Mouse (Mus musculus): ENCODE results near the gene Fbxo39. TPM values are rescaled to one million over a fixed set of nuclear protein-coding genes. Genes with fewer than 3 reads are reported as not detected.
A peak's percentile ranks its signal among the peaks of the same experiment; 100 is the strongest.

The Fbxo39 gene
- polyA plus RNA-seq, 1 experiment from 2014 or later: not detected

GRCm38 (mm10) chr11:72367934-72368674 is 53.9 kb downstream of the Fbxo39 start:
- Histone ChIP-seq H3K4me3 (no peak overlapping the region), H3K27ac (peak overlapping the region; percentile 22; the same call in 1 of the 2 replicates), H3K4me1 (peaks cover 27% of the 10 kb centered on the region), H3K9me3 (no peaks in the 10 kb centered on the region), H3K36me3 (no peaks in the 10 kb centered on the region), H3K9ac (no peak overlapping the region), H3K27me3 (no peaks in the 10 kb centered on the region), H3K4me2 (0 out of 2 replicates have a peak overlapping the region, but pooled peaks have one; percentile 4)
- no peak for ATAC-seq (ENCODE audit: insufficient number of reproducible peaks, insufficient read depth, low FRiP score, low TSS enrichment, low read depth)
- WGBS: 31% methylated on average over 11 of the region's 11 CpGs

Other genes starting within 250 kb of the Fbxo39 start
- gene Pitpnm3, start 178.7 kb upstream of the Fbxo39 start, polyA plus RNA-seq (2015; fragmentation: Nextera tagmentation; extraction: Ambion mirVana): 0.62 and 1.2 TPM in 2 replicates
- gene Gm43951, start 107.6 kb upstream of the Fbxo39 start, polyA plus RNA-seq (2015; fragmentation: Nextera tagmentation; extraction: Ambion mirVana): 0.52 and 0.84 TPM in 2 replicates
- 20.6 and 24.1 TPM in 2 replicates for gene 4933427D14Rik, start 107.0 kb upstream of the Fbxo39 start, polyA plus RNA-seq (2015; fragmentation: Nextera tagmentation; extraction: Ambion mirVana)
- gene Txndc17, start 106.9 kb upstream of the Fbxo39 start, polyA plus RNA-seq (2015; fragmentation: Nextera tagmentation; extraction: Ambion mirVana): 243 and 259 TPM in 2 replicates
- gene Med31, start 98.9 kb upstream of the Fbxo39 start, polyA plus RNA-seq (2015; fragmentation: Nextera tagmentation; extraction: Ambion mirVana): 50.3 and 55.3 TPM in 2 replicates
- gene Slc13a5, start 47.2 kb upstream of the Fbxo39 start, polyA plus RNA-seq (2015; fragmentation: Nextera tagmentation; extraction: Ambion mirVana): 1.6 and 4.7 TPM in 2 replicates
- gene Xaf1, start 12.8 kb upstream of the Fbxo39 start, polyA plus RNA-seq (2015; fragmentation: Nextera tagmentation; extraction: Ambion mirVana): 2.2 and 2.3 TPM in 2 replicates
- 3.1 and 5.0 TPM in 2 replicates for gene Tekt1, start 48.0 kb downstream of the Fbxo39 start, polyA plus RNA-seq (2015; fragmentation: Nextera tagmentation; extraction: Ambion mirVana)
- 25.1 and 26.7 TPM in 2 replicates for gene Smtnl2, start 97.3 kb downstream of the Fbxo39 start, polyA plus RNA-seq (2015; fragmentation: Nextera tagmentation; extraction: Ambion mirVana)
- gene Ggt6, start 121.1 kb downstream of the Fbxo39 start, polyA plus RNA-seq (2015; fragmentation: Nextera tagmentation; extraction: Ambion mirVana): 1.1 and 1.3 TPM in 2 replicates
- 162 and 174 TPM in 2 replicates for gene Mybbp1a, start 126.9 kb downstream of the Fbxo39 start, polyA plus RNA-seq (2015; fragmentation: Nextera tagmentation; extraction: Ambion mirVana)
- 2.7 and 3.0 TPM in 2 replicates for gene Spns2, start 175.5 kb downstream of the Fbxo39 start, polyA plus RNA-seq (2015; fragmentation: Nextera tagmentation; extraction: Ambion mirVana)
- 0.27 and 0.37 TPM in 2 replicates for gene Spns3, start 236.1 kb downstream of the Fbxo39 start, polyA plus RNA-seq (2015; fragmentation: Nextera tagmentation; extraction: Ambion mirVana)

Measured in embryonic facial prominence, embryonic 13.5 days (tissue).